Mouse (Mus musculus): Measurements from ENCODE around the gene D10Jhu81e.

DNA sequence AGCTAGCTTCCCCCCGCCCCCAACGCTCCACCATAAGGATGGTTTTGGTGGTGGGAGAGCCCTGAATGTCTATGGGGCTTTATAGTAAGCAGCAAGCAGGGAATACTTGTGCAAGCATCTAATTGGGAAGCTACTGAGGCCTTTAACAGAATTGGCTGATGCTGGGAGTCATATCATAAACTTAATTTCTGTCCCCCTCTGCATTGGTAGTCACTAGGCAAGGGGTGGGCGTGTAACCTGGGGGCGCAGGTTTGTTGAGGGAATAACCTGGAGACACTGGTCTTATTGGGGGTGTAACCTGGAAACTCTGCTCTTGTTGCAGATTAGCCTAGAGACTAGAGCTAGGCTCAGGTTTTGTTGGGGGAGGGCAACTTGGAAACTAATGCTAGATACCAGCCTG, 50.2 kb downstream of the D10Jhu81e start:
- TF ChIP-seq FLI1 (IDR thresholded peaks at IDR 0.05; ENCODE audit: low read length) (no peak), GATA1 (IDR thresholded peaks at IDR 0.05; ENCODE audit: borderline replicate concordance, low read length) (no peak)
